Mouse (Mus musculus): Measurements from ENCODE around the gene Nol7. TPM values are rescaled to one million over a fixed set of nuclear protein-coding genes. Genes with fewer than 3 reads are reported as not detected.

Gene Nol7
- polyA plus RNA-seq, 1 experiment = 32.8 TPM

GRCm38 (mm10) chr13:43428436-43428835, 30.2 kb downstream of the Nol7 start:
- no peak for DNase-seq (ENCODE audit: low read depth)

GRCm38 (mm10) chr13:43433395-43433794, 35.2 kb downstream of the Nol7 start:
- DNase-seq (ENCODE audit: low read depth) = no peak

DNA sequence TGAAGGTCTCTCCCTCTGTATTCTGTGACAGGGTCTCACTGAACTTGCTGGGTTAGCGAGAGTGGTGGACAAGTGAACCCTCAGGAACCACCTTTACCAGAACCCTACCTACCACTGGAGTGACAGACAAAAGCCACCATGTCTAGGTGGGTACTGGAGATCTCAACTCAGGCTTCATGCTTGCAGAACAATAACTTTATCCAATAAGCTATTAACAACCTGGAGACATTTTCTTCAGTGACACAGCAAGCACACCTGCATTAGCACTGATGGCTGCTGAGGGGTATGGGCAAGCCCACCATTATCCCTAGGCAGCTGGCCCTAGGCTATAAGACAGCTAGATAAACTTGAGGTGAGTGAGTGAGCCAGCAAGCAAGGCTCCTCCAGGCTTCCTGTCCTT, 42.2 kb downstream of the Nol7 start:
- DNase-seq (ENCODE audit: low read depth) = no peak

- no peak for DNase-seq (ENCODE audit: low read depth)
Observed at GRCm38 (mm10) chr13:43442551-43442950, 44.4 kb downstream of the Nol7 start.

- DNase-seq (ENCODE audit: low read depth) = no peak
Observed at GRCm38 (mm10) chr13:43443706-43444105, 45.5 kb downstream of the Nol7 start.

- no peak for DNase-seq (ENCODE audit: low read depth)
Observed at GRCm38 (mm10) chr13:43444717-43445116, 46.5 kb downstream of the Nol7 start.

DNA sequence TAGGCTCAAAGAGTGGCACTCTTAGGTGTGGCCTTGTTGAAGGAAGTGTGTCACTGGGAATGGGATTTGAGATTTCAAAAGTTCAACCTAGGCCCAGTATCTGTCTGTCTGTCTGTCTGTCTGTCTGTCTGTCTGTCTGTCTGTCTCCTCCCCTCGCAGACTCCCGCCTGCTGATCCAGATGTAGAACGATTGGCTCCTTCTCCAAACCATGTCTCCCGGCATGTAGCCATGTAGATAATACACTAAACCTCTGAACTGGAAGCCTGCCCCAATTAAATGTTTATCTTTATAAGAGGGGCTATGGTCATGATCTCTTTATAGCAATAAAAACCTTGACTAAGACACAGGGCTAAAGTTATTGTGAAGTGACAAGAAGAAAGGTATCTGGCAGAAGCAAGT, 47.6 kb downstream of the Nol7 start:
- no peak for DNase-seq (ENCODE audit: low read depth)

GRCm38 (mm10) chr13:43447721-43448120, 49.5 kb downstream of the Nol7 start:
- DNase-seq (ENCODE audit: low read depth) = no peak

GRCm38 (mm10) chr13:43450686-43451085, 52.5 kb downstream of the Nol7 start:
- DNase-seq (ENCODE audit: low read depth) = no peak

DNA sequence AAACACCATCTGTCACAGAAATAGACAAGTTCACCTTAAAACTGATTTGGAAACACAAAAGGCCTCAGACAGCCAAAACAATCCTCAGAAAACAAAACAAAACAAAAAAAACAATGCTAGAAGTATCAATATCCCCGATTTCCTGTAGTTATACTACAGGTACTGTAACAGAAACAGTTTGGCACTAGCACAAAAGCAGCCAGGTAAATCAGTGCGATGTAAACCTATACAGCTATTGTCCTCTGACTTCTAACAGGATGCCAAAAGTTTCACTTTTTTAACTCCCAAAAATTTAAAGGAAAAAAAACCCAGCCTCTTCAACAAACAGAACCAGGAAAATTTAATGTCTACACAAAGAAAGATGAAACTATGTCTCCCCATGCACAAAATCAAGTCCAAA, 54.0 kb downstream of the Nol7 start:
- no peak for DNase-seq (ENCODE audit: low read depth)

DNA sequence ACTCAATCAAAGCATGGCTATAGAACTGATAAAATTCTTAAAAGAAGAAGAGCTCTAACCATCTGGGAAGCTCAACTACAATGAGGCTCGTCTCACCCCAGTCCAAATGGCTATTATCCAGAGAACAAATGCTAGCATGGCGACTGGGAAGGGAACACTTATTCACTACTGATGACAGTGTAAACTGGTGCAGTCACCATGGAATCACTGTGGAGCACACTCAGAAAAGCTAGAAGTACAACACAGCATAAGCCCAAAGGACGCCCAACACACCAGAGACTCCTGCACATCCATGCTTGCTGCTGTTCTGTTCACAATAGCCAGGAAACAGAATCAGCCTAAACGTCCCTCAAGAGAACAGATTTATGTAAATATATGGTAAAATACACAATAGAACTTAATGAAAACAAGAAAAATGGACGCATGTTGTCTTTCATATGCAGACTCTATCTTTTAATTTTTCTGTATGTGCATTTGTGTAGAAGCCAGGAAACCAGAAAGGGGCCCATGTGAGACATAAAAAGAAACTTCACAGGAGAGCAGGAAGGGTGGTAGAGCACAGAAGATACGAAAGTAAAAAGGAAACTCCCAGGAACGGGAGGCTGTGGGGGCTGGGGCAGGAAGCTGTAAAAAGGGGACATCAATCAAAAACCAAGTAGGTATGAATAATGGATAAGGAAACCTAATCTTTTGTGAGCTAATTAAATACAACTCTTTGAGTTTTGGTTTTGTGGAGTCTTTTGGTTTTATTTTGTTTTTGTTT, 54.8 kb downstream of the Nol7 start:
- no peak for DNase-seq (ENCODE audit: low read depth)

DNA sequence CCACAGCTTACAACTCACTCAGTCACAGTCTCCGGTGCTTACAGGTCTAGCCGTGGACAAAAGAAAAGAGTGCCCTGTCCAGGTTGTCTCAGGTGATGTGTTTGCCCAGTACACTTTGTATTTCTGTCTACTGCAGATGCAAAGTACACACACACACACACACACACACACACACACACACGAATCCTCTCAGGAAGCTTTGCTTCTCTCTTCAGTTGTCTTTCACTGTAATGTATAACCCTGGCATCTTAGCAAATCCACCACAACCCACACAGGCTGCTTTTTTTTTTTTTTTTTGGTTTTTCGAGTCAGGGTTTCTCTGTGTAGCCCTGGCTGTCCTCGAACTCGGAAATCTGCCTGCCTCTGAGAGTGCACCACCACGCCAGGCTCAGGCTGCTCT, 56.2 kb downstream of the Nol7 start:
- no peak for DNase-seq (ENCODE audit: low read depth)

Other genes starting within 250 kb of the Nol7 start
- gene Tbc1d7, start 226.9 kb upstream of the Nol7 start, polyA plus RNA-seq (2012; rRNA removed) = 12.7 and 20.0 TPM in 2 replicates
- 3.5 and 4.6 TPM in 2 replicates for gene Gfod1, start 94.2 kb upstream of the Nol7 start, polyA plus RNA-seq (2012; rRNA removed)
- 7.7 and 8.7 TPM in 2 replicates for gene Sirt5, start 32.9 kb upstream of the Nol7 start, polyA plus RNA-seq (2012; rRNA removed)
- gene Ranbp9, start 82.9 kb downstream of the Nol7 start, polyA plus RNA-seq (2012; rRNA removed) = 19.2 and 20.0 TPM in 2 replicates
- 26.0 and 27.0 TPM in 2 replicates for gene Mcur1, start 161.8 kb downstream of the Nol7 start, polyA plus RNA-seq (2012; rRNA removed)
- 0.28 and 0.30 TPM in 2 replicates for gene Rnf182, start 217.3 kb downstream of the Nol7 start, polyA plus RNA-seq (2012; rRNA removed)

Data from gonadal fat pad, adult 2 months (tissue).